Mouse (Mus musculus) macrophage (primary cell): ENCODE measurements around the gene Gm2696. TPM values are rescaled to one million over a fixed set of nuclear protein-coding genes. Genes with fewer than 3 reads are reported as not detected.

Experiments used
- H3K27ac ChIP-seq: fragments of 350-480 bp; formaldehyde crosslinking; 2 replicates; pipeline ENCODE4 v1.9.0; 2021
- H3K36me3 ChIP-seq: fragments of 350-480 bp; formaldehyde crosslinking; 2 replicates; pipeline ENCODE4 v1.9.0; 2021; ENCODE audit errors: inconsistent target
- H3K4me3 ChIP-seq: fragments of 350-480 bp; formaldehyde crosslinking; 2 replicates; pipeline ENCODE4 v1.9.0; 2021; ENCODE audit errors: inconsistent target
- H3K79me2 ChIP-seq: fragments of 350-480 bp; formaldehyde crosslinking; 2 replicates; pipeline ENCODE4 v1.9.0; 2021; ENCODE audit errors: inconsistent target
- WGBS: methylation state at CpG from one replicate; pipeline ENCODE4 v1.1.7; 2026; ENCODE audit warnings: inconsistent platforms; ENCODE audit not compliant: missing documents; 5-methylcytosine and 5-hydroxymethylcytosine counted together
- polyA plus RNA-seq: library from polyadenylated mRNA; stranded (reverse); fragments of 250-400 nt; gene quantifications from 3 replicates; pipeline ENCODE4 v1.2.4, GENCODE M21; 2018; ENCODE audit warnings: inconsistent platforms

Gene Gm2696
- polyA plus RNA-seq, 1 experiment from 2014 or later = not detected

DNA sequence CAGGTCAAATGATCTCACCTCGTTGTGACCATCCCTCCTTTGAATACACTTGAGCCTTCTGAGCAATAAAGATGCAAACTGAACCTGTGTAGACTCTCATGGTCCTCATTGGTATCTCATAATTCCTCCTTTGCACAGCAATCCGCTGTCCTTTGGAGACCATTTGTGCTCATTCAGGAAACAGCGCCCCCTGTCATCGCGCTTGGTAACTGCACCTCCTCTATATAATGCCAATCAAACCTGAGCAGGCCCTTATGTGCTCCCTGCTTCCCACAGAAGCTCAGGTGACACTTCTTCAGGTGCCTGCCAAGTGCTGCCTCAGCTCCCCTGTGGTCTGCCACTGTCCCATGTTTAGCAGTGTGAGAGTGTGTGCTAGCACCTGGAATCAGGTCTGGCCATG, 1.0 kb downstream of the Gm2696 start:
- no peak overlapping the region for H3K4me3 ChIP-seq
- no peak overlapping the region for H3K27ac ChIP-seq
- H3K36me3 ChIP-seq = no peaks in the 10 kb centered on the region
- no peaks in the 10 kb centered on the region for H3K79me2 ChIP-seq
- 59% methylated on average over 5 of the region's 5 CpGs for WGBS

DNA sequence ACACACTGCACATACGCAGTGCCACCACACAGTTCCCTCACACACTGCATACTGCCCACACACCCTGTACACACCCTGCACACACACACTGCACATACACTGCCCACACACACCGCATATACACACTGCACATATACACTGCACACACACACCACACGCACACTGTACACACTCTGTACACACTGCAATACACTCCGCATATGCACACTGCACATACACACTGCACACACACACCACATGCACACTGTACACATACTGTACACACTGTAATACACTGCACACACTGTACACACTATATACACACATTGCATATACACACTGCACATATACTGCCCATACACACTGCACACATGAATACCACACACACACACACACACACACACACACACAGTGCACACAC, 4.0 kb downstream of the Gm2696 start:
- H3K79me2 ChIP-seq = no peaks in the 10 kb centered on the region
- 90% methylated on average over 4 of the region's 4 CpGs for WGBS
- H3K27ac ChIP-seq = no peak overlapping the region
- H3K36me3 ChIP-seq = no peaks in the 10 kb centered on the region
- no peak overlapping the region for H3K4me3 ChIP-seq

DNA sequence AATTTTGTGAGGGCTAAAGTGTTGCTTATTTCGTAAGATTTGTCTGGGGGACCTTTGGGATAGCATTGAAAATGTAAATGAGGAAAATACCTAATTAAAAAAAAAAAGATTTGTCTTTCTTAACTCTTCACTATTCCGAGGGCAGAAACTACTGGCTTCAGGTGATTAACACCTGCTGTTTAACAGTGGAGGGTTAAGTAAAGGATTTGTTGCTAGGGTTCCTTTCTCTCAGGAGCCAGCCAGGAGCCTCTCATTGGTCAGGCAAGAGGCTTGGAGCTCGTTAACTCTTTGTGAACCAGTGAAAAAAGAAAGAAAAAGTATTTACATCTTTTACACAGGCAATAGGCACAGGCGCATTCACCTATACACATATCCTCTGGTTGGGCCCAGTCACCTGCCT, 4.7 kb downstream of the Gm2696 start:
- no peaks in the 10 kb centered on the region for H3K36me3 ChIP-seq
- no peak overlapping the region for H3K27ac ChIP-seq
- WGBS = 75% methylated on average over 4 of the region's 4 CpGs
- H3K4me3 ChIP-seq = no peak overlapping the region
- no peaks in the 10 kb centered on the region for H3K79me2 ChIP-seq

DNA sequence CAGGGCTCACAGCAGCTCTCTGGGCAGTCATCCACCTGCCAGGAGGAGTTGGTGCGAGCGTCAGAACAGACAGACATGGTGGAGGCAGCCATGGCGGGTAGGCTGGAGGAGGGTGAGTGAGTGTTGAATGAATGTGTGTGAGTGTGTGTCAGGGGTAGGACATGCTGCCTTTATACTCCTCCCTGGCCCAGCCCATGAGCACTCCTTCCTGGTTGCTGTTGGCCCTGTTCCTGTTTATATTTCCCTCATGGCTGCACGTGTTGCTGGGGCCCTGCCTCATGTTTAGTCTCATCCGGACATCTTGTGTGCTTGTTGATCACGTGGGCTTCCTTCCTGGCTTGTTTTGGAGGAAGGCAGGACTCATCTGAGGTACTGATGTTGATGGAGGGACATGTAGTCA, 12.5 kb downstream of the Gm2696 start, which contains the start of gene Krtap10-4:
Krtap10-4 (minus strand) TSS at position 145 of the 400 bp plus-strand sequence.
- Histone ChIP-seq H3K4me3 (no peak within 1 kb of the TSS), H3K27ac (no peak within 1 kb of the TSS), H3K79me2 (no peaks in the 10 kb centered on the region), H3K36me3 (no peaks in the 10 kb centered on the region)
- WGBS = 65% methylated on average over 6 of the region's 6 CpGs

DNA sequence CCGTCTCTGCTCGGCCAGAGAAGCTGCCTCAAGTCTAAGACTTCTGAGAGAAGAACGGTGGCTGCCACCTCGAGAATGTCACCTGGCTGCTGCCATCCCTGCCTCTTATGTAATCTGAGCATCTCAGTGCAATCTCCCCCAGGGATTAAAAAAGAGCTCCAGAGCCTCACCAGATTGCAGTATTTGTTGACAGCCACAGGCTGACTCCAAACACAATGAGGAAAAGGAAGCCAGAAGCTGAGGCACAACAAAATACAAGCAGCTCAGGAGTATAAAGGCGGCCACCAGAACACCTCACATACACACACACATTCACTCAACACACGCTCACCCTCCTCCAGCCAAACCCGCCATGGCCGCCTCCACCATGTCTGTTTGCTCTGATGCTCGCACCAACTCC, 21.2 kb downstream of the Gm2696 start, which contains the start of gene Krtap10-10:
Krtap10-10 (plus strand) TSS at position 301 of the 400 bp plus-strand sequence.
- WGBS = 85% methylated on average over 7 of the region's 9 CpGs
- H3K4me3 ChIP-seq = no peak within 1 kb of the TSS
- no peaks in the 10 kb centered on the region for H3K79me2 ChIP-seq
- no peak within 1 kb of the TSS for H3K27ac ChIP-seq
- no peaks in the 10 kb centered on the region for H3K36me3 ChIP-seq

DNA sequence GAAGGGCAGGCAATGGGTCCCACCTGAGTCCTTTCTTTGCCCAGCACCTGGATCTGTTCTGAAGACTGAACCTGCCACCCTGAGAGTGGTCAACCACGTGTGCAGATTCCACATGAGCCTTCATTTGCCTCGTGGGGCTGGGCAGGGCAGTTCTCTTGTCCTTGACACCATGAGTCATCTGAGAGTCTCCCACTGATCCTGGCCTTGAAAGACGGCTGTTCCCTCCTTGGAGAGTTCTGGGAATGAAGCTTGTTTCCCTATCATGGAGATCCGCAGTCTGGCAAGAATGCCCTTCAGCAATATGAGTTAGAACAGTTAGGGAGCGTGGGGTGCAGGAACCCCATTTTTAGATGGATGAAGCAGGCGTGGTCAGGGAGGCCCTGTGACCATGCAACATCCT, 24.5 kb downstream of the Gm2696 start:
- H3K79me2 ChIP-seq = no peaks in the 10 kb centered on the region
- H3K27ac ChIP-seq = no peak overlapping the region
- WGBS = 75% methylated on average over 6 of the region's 6 CpGs
- no peaks in the 10 kb centered on the region for H3K36me3 ChIP-seq
- no peak overlapping the region for H3K4me3 ChIP-seq

DNA sequence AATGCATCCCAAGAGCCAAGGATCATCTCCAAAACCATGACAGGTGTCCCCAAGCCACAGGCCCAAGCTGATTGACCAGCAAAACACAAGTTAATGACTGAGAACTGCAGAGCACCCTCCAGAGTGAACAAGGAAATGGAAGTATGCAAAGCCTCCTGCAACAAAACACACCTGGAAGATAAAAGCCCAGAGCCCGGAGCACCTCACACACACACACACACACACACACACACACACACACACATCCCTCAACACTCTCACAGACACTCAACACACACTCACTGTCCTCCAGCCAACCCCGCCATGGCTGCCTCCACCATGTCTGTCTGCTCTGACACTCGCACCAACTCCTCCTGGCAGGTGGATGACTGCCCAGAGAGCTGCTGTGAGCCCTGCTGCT, 32.0 kb downstream of the Gm2696 start, which contains the start of gene Gm36176:
Gm36176 (plus strand) TSS at position 301 of the 400 bp plus-strand sequence.
- WGBS = 97% methylated on average over 3 of the region's 3 CpGs

DNA sequence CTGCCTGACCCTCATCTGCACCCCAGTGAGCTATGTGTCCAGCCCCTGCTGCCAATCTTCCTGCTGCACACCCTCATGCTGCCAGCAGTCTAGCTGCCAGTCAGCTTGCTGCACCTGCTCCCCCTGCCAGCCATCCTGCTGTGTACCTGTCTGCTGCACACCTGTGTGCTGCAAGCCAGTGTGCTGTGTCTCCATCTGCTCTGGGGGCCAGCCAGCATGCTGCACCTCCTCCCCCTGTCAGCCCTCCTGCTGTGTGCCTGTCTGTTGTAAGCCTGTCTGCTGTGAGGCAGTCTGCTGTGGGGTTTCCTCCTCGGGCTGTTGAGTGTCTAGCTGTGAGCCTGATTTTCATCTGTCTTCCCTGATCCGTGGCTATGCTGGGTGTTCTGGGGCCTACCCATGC, 32.5 kb downstream of the Gm2696 start:
- no peak overlapping the region for H3K27ac ChIP-seq
- H3K36me3 ChIP-seq = no peaks in the 10 kb centered on the region
- WGBS = 57% methylated on average over 2 of the region's 2 CpGs
- no peak overlapping the region for H3K4me3 ChIP-seq
- H3K79me2 ChIP-seq = no peaks in the 10 kb centered on the region

More for the DNA sequence above, 32.0 kb downstream of the Gm2696 start, which contains the start of gene Gm36176:
- Histone ChIP-seq H3K79me2 (no peaks in the 10 kb centered on the region), H3K36me3 (no peaks in the 10 kb centered on the region), H3K27ac (no peak within 1 kb of the TSS), H3K4me3 (no peak within 1 kb of the TSS)

DNA sequence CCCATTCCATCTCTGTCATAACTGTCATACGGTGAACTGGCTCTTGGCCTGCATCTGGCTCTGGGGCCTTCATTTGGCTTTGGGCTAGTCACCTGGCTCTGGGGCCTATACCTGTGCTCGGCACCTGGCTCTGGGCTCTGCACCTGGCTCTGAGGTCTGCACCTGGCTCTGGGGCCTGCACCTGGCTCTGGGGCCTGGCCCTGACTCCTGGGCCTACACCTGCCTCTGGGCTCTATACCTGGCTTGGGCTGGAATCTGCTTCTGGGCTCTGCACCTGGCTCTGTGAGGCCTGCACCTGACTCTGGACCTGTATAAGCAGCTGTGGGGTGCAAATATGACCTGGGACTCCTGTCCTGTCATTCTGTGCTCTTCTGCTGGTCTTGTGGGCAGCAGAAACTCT, 33.1 kb downstream of the Gm2696 start:
- WGBS = 83% methylated on average over 2 of the region's 2 CpGs
- Histone ChIP-seq H3K27ac (no peak overlapping the region), H3K79me2 (no peaks in the 10 kb centered on the region), H3K4me3 (no peak overlapping the region), H3K36me3 (no peaks in the 10 kb centered on the region)

DNA sequence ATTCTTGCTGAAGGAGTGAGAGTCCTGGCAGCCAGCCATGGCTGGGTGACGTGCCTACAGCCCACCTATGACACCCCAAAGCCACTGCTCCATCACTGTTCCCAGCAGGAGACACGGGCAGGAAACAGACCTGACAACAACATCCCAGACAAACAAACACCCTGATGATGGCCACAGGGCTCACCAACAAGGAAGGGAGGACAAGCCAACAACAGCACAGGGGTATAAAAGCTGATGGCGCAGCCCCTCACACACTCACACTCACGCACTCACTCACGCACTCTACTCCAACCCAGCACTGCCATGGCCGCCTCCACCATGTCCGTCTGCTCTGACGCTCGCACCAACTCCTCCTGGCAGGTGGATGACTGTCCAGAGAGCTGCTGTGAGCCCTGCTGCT, 38.1 kb downstream of the Gm2696 start, which contains the start of gene Gm10318:
Gm10318 (plus strand) TSS at position 301 of the 400 bp plus-strand sequence.
- H3K4me3 ChIP-seq = no peak within 1 kb of the TSS
- no peaks in the 10 kb centered on the region for H3K79me2 ChIP-seq
- WGBS = 73% methylated on average over 9 of the region's 9 CpGs
- no peak within 1 kb of the TSS for H3K27ac ChIP-seq
- no peaks in the 10 kb centered on the region for H3K36me3 ChIP-seq

DNA sequence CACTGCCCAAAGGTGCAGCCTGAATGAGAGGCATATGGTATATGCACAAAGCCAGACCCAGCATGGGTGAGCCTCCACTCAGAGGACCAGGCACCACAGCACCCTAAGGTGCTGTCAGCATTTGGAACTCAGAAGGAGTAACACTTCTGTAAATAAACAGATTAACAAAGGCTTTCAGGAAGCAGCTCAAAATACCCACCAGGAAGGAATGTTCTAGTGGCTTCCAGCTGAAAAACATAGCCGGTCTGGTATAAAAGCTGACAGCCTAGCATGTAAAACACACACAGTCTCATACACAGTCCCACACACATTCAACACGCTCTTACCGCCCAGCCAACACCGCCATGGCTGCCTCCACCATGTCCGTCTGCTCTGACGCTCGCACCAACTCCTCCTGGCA, 47.2 kb downstream of the Gm2696 start, which contains the start of gene Gm3285:
Gm3285 (plus strand) TSS at position 301 of the 400 bp plus-strand sequence.
- no peaks in the 10 kb centered on the region for H3K36me3 ChIP-seq
- H3K27ac ChIP-seq = no peak within 1 kb of the TSS
- 58% methylated on average over 5 of the region's 7 CpGs for WGBS
- H3K79me2 ChIP-seq = no peaks in the 10 kb centered on the region
- H3K4me3 ChIP-seq = no peak within 1 kb of the TSS

DNA sequence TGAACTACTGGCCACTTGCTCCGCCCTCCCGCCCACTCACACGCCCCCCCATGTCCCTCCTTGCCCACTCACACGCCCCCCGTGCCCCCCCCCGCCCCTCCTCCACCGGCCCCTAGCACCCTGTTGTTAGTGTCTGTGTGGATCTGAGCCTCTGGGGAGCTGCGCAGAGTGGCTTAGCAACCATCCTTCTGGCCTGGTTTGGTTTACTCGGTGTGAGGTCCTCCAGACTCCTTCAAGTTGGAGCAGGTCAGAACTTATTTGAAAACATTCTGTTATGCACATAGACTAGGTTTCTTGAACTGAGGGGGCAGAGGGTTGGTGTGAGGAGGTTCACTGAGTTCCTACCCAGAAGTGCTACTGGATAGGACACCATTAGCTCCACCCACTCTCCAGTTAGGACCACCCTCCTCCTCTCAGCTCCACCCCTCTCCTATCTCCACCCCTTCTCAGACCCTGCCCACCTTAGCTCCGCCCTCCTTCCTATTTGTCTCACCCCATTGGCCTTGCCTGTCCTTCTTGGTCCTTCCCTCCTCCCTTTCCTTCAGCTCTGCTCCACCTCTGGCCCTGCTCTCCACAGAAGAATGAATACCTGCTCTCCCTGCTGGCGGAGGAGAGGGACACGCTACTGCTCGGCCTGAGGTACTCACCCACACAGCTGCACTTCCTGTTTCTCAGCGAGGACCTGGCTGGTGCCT, 49.7 kb downstream of the Gm2696 start:
- no peaks in the 10 kb centered on the region for H3K36me3 ChIP-seq
- no peaks in the 10 kb centered on the region for H3K79me2 ChIP-seq
- H3K4me3 ChIP-seq = no peak overlapping the region
- H3K27ac ChIP-seq = no peak overlapping the region
- 27% methylated on average over 8 of the region's 14 CpGs for WGBS

DNA sequence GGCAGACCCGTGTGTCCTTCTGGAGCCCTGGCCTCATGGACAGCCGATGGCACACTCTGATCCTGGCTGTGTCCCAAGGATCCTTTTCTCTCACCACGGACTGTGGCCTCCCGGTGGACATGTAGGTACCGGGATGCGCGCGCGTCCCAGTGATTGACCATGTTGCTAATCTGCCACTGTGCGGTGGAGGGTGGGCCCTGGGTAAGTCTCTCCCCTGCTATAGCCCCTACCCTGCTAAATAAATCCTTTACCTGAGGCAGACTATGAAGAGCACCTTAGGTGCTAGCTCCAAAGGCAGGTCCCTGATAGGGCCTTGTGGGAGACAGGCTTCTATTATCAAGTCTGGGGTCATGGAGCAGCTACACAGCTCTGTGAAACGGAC, 50.3 kb downstream of the Gm2696 start:
- Histone ChIP-seq H3K79me2 (no peaks in the 10 kb centered on the region), H3K36me3 (no peaks in the 10 kb centered on the region), H3K27ac (no peak overlapping the region), H3K4me3 (no peak overlapping the region)
- WGBS = 25% methylated on average over 11 of the region's 11 CpGs

DNA sequence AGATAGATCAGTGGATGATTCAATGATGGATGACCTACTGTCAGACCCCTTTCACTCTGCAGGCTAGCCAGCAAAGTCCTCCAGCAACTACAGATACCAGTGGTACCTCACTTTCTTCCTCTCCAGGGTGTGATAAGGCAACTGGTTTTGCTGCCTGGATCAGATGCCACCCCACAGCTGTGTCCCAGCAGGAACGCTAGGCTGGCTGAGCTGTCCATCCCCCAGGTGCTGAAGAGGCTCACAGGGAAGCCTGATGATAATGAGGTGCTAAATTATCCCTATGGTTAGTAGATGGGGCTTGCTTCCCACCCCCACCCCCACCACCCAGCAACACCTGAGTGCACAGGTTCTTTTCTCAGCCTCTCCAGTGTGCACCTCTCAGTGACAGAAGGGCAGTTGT, 53.1 kb downstream of the Gm2696 start:
- Histone ChIP-seq H3K36me3 (no peaks in the 10 kb centered on the region), H3K79me2 (no peaks in the 10 kb centered on the region), H3K27ac (no peak overlapping the region), H3K4me3 (no peak overlapping the region)
- WGBS = 86% methylated on average over 1 of the region's 1 CpGs

DNA sequence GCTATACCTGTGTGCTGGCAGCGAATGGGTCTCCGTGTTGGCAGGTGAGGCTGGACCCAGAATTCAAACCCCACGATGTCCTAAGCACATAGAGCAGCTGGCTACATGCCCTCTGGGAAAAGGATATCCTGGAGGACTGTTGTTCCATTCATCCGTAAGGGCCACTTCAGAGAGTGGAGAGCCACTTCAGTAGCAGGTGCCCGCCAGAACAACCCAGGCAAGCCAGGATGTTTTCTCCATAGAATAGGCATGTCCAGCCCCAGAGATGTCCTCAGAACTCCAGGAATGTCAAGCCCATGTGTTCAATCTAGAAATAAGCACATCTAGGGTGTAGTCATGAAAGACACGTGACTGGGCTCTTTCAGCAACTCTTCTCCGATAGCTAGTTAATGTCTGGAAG, 55.2 kb downstream of the Gm2696 start:
- H3K27ac ChIP-seq = no peak overlapping the region
- H3K79me2 ChIP-seq = no peaks in the 10 kb centered on the region
- 89% methylated on average over 7 of the region's 7 CpGs for WGBS
- H3K36me3 ChIP-seq = no peaks in the 10 kb centered on the region
- H3K4me3 ChIP-seq = no peak overlapping the region
